Mouse (Mus musculus) cerebellum, adult 2 months (tissue): Measurements from ENCODE around the gene Lnx2.

Experiments
- CTCF ChIP-seq: fragments of 200-500 bp; IDR thresholded peaks from 2 replicates; pipeline ENCODE4 v1.5.1; 2011; ENCODE audit warnings: low read depth, mild to moderate bottlenecking, control low read depth, low read length, moderate library complexity, borderline replicate concordance; ENCODE audit not compliant: insufficient read depth
- POLR2A ChIP-seq: fragments of 200-500 bp; IDR thresholded peaks from 2 replicates; pipeline ENCODE4 v1.6.1; 2011; ENCODE audit warnings: low read length, control low read depth, borderline replicate concordance; ENCODE audit not compliant: insufficient read depth

GRCm38 (mm10) chr5:147001312-147001711 is 75.1 kb downstream of the Lnx2 start:
- no peak for TF ChIP-seq CTCF
- no peak for TF ChIP-seq POLR2A
